Mouse (Mus musculus): ENCODE data around the gene Slc35c2.

The Slc35c2 gene

DNA sequence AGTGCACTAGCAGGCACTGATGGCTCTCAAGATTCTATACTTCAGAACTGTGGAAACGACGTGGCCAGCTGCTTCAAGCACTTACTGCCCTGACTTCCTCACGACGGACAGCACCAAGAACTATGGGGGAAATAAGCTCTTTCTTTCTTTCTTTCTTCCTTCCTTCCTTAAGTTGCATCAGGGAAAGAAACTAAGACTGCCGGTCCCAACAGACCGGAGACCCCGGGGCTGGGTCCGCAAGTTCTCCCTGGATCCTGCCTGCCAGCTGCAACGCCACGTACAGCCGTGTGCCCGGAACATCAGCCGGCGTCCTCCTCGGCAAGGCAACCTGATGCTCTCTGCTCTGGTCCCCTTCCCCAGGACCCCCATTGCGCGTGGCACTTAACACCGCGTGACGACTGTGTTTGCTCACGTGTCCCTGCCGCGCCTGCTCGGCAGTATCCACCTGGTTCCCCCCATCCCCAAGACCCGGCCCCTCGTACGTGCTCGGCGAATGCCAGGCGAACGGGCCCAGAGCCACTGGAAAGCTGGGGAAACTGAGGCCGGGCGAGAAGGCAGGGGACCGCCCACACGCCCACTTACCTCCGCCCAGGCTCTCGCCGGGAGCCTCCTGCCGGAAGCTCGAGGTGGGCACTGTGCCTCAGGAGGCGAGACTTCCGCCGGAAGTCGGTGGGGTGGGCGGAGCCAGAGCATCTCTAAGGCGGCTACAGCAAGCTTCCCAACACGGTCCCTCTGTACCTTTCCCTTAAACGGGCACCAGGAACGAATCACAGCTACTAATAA lies at the start of gene Slc35c2:
Slc35c2 (minus strand) TSS at position 668 of the 783 bp plus-strand sequence.
- peak; percentile 97 for DNase-seq (ENCODE audit: low spot score)

DNA sequence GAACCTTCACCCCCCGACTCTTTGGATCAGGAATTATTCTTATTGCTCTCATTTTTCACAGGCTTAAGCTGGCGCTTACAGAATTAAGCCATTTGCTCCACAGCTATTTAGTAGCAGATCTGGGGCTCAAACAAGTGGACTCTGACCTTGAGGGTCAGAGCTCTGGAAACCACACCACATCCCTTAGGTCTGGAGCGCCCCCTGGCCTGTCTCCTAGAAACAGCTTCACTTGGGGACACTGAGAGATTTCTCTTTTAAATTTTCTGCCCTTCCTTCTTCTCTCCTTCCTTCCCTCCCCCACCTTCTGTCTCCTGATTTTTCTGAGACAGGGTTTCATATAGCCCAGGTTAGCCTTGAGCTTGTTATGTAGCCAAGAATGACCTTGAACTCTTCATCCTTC lies 49.5 kb upstream of the Slc35c2 start:
- DNase-seq (ENCODE audit: low spot score) = peak; percentile 84

DNA sequence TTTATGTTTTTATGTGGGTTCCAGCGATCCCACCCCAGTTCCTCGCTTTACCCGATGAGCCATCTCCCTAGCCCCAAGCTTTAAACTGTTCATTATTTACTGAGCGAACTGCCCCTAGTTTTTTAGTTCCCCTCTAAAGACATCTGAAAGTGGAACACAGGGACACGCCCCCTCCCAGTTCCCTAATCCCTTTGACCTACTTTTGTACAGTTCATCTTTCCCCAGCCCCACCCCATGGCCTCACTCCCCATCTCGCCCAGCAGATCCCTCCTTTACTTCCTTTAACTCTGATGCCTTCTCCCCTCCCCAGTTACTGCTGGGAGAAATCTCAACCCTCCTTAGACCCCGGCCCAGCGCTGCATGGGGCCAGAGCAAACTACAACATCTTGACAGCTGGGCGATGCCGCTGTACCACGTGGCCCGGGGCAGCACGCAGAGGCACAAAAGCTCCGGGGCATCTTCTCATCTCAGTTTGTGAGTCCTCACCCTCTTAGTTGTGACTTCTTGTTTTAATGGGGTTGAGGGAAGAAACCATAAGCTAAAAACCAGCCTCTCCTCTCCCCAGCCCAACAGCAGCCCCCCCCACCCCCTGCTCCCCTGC lies 45.0 kb upstream of the Slc35c2 start:
- no peak for DNase-seq (ENCODE audit: low spot score)

DNA sequence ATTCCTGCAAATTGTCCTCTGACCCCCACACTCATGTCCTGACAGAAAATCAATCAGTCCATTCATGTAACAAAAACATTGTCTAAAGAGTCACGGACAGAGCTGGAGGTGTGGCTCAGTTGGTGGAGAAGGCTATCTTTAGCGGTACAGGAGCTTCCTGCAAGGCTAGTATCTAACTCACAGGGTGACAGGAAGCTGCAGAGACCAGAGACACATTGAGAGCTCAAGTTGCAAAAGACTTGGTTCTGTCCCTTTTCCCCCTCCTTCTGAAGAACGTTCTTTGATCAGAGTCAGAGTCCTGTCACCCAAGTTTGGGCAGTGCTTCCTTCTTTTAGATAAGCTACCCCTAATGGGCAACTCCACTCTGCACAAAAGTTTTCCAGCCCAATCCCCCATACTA lies 42.0 kb upstream of the Slc35c2 start:
- DNase-seq (ENCODE audit: low spot score) = no peak

DNA sequence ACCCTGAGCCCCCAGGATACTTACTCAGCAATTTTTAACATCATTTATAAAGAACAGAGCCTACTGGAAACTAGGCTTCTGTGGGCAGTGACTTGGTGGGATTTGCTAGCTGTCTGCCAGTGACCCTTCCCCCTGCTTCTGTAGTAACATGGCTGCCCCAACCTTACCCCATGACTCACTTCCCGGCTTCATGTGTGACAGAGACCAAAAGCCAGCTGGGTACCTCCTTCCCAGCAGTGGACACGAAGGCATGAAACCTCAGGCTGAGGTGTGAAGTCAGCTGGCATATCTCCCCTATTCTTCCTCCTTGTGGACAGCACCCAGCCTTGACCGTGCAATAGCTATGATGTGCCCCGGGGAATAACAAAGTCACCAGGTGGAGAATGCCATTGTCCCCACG lies 41.1 kb upstream of the Slc35c2 start:
- no peak for DNase-seq (ENCODE audit: low spot score)

DNA sequence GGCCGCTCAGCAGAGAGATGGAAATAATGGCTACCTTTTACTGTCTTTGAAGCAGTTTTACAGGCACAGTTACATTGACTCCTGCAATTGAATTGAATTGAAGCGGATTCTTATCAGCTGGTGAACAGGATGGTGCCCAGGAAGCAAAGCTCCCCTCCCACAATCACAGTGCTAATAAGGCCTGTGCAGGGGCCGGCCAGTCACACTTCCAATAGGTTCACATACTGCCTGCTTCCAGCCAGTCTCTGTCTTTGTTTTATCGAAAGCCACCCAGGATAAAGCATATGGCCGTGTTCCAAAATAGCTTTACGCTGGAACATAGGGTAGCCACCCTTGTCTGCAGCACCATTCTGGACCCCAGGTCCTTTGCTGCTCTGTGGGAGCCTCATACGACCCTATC lies 39.7 kb upstream of the Slc35c2 start:
- no peak for DNase-seq (ENCODE audit: low spot score)

DNA sequence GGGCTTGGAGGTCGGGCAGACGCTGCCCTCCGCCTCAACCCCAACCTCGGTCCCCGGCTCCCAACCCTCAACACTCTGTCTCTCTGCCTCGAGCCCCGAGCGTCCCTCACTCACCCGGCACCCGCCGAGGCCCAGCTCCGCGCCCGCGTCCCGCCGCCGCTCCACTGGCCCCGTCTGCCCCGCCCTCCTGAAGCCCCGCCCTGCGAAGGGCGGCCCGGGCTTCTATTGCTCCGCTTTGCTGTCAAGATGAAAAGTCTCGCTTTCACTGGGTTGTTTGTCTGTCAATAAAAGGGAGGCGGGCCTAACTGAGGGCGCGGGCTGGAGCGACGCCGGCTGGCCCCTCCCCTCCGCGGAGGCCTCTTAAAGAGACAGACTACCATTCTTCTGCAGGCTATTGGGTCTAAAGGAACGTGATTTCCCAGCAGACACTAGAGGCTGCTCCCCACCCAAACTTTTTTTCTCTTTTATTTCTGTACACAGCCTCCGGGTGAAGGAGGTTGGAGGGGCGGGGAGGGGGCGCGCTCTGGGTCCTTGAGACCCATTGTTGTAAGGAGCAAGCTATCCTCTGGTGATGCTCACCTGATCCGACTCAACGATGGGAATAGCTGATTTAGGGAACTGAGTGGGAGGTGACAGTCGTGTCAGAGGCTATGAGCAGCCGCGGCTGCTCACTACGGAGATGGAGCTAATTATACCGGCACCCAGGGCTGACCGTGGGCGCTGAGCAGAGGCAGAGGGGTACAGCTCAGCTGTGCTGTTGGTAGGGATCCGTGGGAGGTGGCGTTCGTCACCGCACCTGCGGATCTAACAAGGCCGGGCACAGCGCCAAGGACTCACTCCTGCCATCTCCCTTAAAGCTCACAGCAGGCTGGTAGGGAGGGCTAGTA lies 38.9 kb upstream of the Slc35c2 start, which contains the start of gene Elmo2:
Elmo2 (minus strand) TSS at position 176 of the 887 bp plus-strand sequence.
- DNase-seq (ENCODE audit: low spot score) = peak; percentile 98

- DNase-seq (ENCODE audit: low spot score) = peak; percentile 58
These were observed 38.0 kb upstream of the Slc35c2 start for GRCm38 (mm10) chr2:165325521-165326303.

DNA sequence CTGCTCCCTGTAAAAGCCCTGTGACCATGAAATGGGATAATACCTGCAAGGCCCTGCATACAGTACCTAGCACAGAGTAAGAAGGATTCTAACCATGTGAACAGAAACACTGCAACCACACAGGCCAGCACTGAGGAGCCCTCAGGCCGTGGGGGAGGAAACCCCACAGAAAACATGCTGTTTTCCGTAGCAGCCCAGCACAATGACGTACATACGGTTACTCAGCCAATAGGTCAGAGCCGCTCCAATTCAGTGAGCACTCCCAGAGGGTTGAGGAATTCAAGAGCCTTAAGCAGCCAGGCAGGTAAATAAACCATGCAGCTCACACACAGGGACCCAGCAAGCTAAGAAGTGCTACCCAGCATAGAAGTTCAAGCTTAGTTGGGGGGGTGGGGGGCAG lies 36.3 kb upstream of the Slc35c2 start:
- DNase-seq (ENCODE audit: low spot score) = no peak

- no peak for DNase-seq (ENCODE audit: low spot score)
These were observed 35.8 kb upstream of the Slc35c2 start for GRCm38 (mm10) chr2:165323484-165323883.

DNA sequence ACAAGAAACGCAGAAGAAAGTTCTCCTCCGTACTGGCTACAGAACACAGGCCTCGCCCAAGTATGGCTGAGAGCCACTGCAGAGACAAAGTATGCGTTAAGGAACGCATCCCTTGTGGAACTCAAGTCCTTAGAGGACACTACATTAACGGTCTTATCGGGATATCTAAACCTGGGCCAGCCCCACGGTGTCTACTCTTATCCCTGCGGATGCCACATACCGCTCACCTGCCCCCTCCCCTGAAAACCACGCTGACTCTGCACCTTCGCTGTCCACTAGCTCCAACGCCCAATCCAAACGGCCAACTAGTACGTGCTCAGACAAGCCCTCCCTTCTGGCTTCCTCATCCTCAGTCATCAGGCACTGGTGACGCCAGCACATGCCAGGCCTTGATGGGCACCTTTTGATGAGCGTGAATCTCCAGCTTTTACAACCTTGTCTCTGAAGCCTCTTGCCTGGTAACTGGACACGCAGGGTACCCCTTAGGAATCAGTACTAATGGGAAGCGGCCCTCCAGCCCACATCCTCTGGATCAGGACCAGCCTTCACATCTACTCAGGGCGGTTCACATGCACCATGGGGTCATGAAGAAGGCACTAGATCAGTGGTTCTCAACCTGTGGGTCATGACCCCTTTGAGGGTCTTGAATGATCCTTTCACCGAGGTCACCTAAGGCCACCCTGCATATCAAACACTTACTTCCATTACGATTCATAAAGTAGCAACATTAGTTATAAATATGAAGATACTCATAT lies 34.5 kb upstream of the Slc35c2 start:
- no peak for DNase-seq (ENCODE audit: low spot score)

DNA sequence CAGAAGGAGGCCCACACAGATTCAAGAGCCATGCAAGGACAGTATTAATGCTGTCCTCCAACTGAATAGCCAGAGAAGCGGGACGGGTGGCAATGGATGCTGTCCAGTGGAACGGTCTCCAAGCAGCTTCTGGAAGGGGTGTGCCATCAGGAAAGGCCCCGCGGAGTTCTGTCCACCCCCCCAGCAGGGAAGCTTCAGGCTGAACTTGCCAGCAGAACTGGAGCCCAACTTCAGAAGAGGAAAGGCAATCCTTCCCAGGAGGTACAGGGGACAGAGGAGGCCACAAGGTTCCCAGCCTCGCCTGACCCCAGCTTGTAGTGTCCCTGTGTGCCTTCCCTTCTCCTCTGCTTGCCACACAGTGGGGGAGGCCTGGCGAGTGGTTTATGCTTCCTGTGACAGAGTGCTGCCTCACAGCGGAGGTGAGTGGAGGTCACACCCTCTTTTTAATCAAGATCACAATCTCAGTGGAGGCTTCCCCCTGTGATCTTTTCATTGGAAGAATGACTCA lies 33.8 kb upstream of the Slc35c2 start:
- no peak for DNase-seq (ENCODE audit: low spot score)

DNA sequence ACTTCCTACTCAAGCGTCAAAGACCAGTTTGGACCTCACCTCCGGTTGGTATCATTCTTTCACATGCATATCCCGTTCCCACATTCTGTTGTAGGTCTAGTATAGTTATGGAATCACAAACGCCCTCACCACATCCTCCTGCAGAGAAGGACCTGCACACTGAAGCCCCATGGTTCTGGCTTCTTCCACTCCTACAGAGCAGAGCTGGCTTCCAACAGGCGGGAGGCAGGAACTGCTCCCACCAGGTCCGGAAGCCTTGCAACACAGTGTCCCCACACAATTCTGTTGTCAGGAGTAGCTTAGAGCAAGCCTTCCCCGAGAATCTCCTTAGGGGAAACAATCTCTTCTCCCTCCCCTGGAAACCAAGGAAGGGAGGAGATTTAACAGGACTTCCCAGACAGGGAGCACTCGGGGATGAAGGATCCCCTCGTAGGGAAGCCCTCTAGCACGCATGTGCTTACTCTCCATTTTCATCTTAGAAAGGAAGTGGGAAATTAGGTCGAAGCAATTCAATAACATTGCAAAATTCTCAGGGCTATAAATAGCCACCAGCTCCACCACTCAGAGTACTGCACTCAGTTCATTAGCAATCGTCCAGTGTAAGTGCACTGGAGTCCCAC lies 33.0 kb upstream of the Slc35c2 start:
- no peak for DNase-seq (ENCODE audit: low spot score)

GRCm38 (mm10) chr2:165319503-165319902 lies 31.8 kb upstream of the Slc35c2 start:
- DNase-seq (ENCODE audit: low spot score) = no peak

DNA sequence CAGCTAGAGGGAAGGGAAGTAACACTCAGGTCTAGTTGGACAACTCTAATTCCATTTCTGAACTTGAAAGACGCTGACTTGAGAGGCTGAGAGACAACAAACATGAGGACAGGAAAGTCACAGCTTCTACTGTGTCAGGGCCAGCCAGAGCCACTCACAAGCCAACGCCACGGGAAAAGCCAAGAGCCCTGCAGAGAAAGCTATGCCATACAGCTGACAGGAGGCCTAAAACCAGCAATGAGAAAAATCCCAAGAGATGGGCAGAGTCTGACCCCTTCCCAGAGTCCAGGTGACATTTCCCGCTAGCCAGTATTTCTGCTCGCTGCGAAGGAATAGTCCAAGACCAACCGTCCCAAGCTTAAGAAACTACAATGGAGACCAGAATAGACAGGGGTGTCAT lies 31.3 kb upstream of the Slc35c2 start:
- no peak for DNase-seq (ENCODE audit: low spot score)

DNA sequence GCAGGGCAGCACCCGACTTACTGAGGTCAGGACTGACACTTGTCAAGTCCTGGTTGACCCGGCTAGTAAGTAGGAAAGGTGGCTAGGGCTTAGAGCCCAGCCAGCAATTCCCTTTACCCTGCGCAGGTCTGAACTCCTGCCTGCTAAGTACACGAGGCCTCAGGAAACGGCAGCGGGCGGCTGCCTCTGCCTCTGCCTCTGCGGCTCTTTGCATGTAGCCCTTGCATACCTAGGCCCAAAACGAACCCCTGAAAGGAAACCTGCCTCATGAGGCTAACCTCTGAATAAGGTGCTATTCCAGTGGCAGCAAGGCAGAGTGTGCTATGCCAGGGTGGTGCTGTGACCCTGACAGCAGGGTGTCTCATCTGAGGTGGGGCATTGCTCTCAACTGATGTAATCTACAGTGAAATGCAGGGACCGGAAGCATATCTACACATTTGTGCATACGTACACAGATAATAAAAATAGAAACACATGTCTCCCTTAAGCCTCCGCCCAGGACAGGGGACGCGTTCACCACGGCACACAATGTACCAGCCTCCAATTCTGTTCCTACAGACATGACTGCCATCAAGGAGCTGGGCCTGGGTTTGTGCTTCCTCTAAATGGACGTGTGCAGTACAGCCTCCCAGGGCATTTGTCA lies 30.1 kb upstream of the Slc35c2 start:
- no peak for DNase-seq (ENCODE audit: low spot score)

GRCm38 (mm10) chr2:165316837-165317473 lies 29.3 kb upstream of the Slc35c2 start:
- no peak for DNase-seq (ENCODE audit: low spot score)

GRCm38 (mm10) chr2:165316204-165316603 lies 28.5 kb upstream of the Slc35c2 start:
- DNase-seq (ENCODE audit: low spot score) = no peak

DNA sequence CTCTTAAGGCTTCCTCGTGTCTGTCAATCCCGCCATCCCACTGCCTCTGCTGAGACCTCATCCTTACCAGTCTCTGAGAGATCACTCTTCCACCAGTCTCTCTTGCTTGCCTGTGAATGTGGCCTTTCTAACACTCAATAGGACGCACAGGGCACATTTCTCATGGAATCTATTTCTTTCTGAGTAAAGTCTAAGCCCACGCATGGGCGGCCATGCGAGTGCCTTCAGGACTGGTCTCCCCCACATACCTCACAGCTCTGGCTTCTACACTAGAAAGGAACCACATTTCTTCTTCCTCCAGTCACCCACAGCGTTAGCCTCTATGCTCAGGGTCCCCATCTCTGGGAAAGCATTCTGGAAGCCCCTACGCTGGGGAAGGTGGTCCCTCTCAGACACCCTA lies 26.5 kb upstream of the Slc35c2 start:
- DNase-seq (ENCODE audit: low spot score) = no peak

Measured in testis, postnatal 10 days (tissue).